Mouse (Mus musculus) CD8-positive naive resting alpha-beta T cell, adult 57 days (primary cell): ENCODE measurements around the gene Pik3ca. TPM values are rescaled to one million over a fixed set of nuclear protein-coding genes. Genes with fewer than 3 reads are reported as not detected.

Experiments
- total RNA-seq: library from RNA; stranded (reverse); gene quantifications from one replicate; pipeline ENCODE4 v1.2.4, GENCODE M21; 2023

Gene Pik3ca
- total RNA-seq: 53.1 TPM

DNA sequence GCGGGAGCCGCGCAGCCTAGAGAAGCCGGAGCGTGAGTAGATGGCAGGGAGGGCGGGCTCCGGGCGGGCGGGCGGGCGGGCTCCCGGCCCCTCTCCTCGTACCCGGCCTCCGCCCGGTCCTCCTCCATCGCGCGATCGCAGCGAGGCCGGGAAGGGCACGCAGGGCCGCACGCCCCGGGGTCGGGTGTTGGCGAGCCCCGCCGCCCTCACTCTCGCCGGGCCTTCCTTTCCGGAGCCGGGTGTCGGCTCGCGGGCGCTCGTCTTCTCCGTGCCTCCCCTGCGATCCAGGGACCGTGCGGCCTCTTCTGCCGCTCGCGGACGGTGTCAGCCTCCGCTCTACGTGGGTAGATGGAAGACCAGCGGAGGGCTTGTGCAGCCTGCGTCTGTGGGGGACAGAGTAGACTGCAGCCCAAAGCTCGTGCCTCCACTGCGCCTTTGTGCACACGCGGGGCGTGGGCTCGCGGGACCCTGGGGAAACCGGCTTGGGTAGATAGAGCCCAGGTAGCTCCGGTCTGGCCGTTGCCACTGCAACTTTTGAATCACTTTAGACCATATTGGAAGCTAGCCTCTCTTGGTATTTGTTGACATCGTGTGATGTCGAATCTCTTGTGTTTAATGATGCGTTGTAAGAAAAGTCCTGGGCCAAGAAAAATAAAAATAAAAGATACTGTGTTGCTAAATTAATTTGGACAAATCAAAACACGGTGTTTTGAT, at the start of gene Pik3ca:
TSS of gene Pik3ca (plus strand) at position 211 of the 714 bp plus-strand sequence.

DNA sequence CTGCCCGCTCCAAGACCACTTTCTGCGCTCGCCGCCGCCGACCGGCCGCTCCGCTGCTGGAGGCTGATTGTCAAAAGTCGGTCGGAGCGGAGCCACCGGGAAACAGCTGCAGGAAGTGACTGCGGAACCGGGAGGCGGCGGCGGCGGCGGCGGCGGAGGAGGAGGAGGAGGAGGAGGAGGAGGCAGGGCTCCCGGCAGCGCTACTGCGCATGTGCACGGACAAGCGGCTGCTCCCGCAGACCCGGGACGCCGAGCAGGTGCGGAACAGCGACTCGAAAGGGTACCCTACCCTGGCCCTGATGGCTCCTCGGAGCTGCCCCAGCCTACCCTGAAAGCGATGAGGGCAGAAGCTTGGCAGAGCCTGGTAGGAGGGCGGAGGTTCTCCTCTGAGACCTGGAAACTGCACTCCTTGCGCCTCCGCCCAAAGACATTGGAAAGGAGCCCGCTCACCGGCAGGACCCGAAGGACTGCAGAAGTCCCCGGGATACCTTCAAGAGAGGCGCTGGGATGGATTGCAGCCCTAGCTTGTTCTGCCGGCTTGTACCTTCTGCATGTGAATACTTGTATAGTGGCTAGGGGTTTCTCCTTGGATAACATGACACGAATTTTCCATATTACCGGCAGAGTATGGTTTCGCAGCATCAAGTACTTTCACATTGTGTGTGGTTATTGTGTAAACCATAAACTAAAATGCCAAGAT, 31.8 kb upstream of the Pik3ca start, which contains the start of gene Zmat3:
TSS of gene Zmat3 (minus strand) at position 469 of the 700 bp plus-strand sequence.

DNA sequence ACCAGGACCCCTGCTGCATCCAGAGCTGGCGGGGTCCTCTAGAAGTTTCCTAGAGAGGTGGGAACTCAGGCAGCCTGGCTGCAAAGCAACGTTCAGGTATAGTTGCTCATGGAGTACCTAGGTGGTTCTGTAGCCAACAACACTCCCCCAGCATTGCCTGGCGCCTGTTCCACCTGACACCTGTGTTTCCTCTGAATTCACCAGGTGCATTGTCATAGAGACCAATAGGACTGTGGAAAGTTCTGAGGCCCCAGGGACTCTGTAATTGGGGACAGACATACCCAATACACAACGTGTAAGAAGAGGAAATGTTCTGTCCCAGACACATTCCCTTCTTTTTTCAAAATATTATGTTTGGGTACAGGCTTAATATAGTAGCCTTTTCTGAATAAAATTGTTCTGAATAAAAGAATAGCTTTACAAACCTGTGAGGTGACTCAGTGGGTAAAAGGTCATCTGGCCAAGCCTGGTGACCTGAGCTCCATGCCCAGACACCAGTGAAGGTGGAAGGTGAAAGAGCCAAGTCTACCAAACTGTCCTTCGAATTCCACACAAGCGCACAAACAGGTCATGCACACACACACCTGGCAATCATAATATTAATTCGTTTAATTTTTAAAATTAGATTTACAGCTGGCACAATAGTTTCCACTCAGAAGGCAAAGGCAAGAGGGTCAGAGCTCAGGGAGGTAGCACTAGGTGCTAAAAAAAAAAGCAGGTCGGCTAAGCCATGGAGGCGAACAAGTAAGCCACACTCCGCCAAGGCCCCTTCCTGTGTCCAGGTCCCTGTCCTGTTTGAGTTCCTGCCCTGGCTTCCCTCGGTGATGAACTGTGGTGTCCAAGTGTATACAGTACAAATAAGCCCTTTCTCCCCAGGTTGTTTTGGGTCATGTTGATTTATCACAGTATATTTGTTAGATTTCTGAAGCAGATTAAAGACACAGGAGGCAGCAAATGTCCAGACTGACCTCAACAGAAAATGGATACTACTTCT, 94.9 kb downstream of the Pik3ca start, which contains the start of gene Kcnmb3:
TSS of gene Kcnmb3 (minus strand) at position 135 of the 994 bp plus-strand sequence.

DNA sequence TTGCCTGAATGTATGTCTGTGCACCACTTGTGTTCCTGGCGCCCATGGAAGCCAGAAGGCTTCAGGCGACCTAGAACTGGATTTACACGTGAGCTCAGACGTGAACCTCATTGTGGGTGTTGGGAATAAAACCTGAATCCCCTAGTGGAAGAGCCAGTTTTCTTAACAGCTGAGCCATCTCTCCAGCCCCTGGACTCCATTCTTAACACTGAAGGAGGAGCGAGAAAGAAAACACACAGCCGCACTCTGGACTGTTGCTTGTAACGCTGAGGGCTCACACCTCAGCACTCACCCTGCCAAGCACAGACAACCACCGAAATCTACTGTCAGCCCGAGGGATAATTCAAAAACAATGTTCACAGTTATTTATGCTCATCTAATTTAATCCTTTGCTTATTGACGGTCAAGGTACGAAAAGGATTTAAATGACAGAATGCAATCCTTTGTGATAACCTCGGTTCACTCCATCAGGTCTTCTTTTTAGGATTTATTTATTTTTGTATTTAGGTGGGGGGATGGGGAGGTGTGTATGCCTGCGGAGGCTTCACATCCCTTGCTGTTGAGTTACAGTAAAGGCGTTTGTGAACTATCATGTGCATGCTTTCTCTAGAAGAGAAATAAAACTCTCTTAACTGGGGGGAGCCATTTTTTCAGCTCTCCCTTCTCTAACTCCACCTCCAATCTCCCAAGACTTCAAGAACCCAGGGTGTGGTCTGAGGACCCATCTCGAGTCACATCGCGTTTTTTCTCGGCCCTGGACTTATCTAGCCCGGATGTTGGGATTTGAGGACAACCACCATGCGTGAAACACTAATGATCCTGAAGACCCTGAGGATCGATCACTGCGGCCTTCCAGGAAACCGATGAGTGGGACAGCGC, 112.3 kb downstream of the Pik3ca start, which contains the start of gene Zfp639:
TSS of gene Zfp639 (plus strand) at position 764 of the 879 bp plus-strand sequence.

Other genes starting within 250 kb of the Pik3ca start
- 7.2 TPM for gene Zmat3, start 31.7 kb upstream of the Pik3ca start, total RNA-seq
- 1.1 TPM for gene Kcnmb3, start 94.6 kb downstream of the Pik3ca start, total RNA-seq
- 47.6 TPM for gene Zfp639, start 112.6 kb downstream of the Pik3ca start, total RNA-seq
- 43.4 TPM for gene Mfn1, start 131.8 kb downstream of the Pik3ca start, total RNA-seq
- gene Gnb4, start 218.9 kb downstream of the Pik3ca start, total RNA-seq: 22.2 TPM